Mouse (Mus musculus): ENCODE measurements around the gene Fbxl3.

- TF ChIP-seq TCF12 (IDR thresholded peaks at IDR 0.05; ENCODE audit: insufficient read depth, poor library complexity, severe bottlenecking) (no peak), MYOD1 (IDR thresholded peaks at IDR 0.05; ENCODE audit: control insufficient read depth in 1 of 3, insufficient read length in 2 of 3, low read depth in 2 of 3) (no peak), POLR2A (IDR thresholded peaks at IDR 0.05; ENCODE audit: insufficient read length, low read depth) (no peak), USF1 (IDR thresholded peaks at IDR 0.05; ENCODE audit: low read depth) (no peak), POLR2AphosphoS2 (IDR thresholded peaks at IDR 0.05; ENCODE audit: insufficient read length, low read depth) (no peak)
Observed at GRCm38 (mm10) chr14:103085840-103086533, 13.4 kb downstream of the Fbxl3 start.

Data from myocyte (in vitro differentiated cells).